Mouse (Mus musculus) kidney, adult 2 months (tissue): ENCODE data around the gene Kcnmb4.

Source experiments
- CTCF ChIP-seq: fragments of 200-500 bp; conservative IDR thresholded peaks from 2 replicates; pipeline ENCODE4 v1.5.1; 2011; ENCODE audit warnings: low read depth, mild to moderate bottlenecking, control low read depth, low read length, moderate library complexity, mixed read lengths; ENCODE audit not compliant: insufficient read depth, insufficient read length
- POLR2A ChIP-seq: fragments of 200-500 bp; IDR thresholded peaks from one replicate; pipeline ENCODE4 v1.6.1; 2011; ENCODE audit warnings: low read depth, low read length, control low read depth

- TF ChIP-seq CTCF = no peak
- no peak for TF ChIP-seq POLR2A
Observed at GRCm38 (mm10) chr10:116370991-116371725, 102.5 kb downstream of the Kcnmb4 start.
